Mouse (Mus musculus): ENCODE data around the gene 4930452B06Rik. TPM values are rescaled to one million over a fixed set of nuclear protein-coding genes. Genes with fewer than 3 reads are reported as not detected.

Gene 4930452B06Rik
- total and polyA plus RNA-seq, 2 experiments, result 0.77 to 1.8 TPM

GRCm38 (mm10) chr14:8449299-8449698 lies 216.7 kb downstream of the 4930452B06Rik start:
- Histone ChIP-seq H3K27me3 (ENCODE audit: control insufficient read depth, insufficient read depth, low read length) (no peaks in the 10 kb centered on the region), H3K4me1 (ENCODE audit: control insufficient read depth, insufficient read depth, low read length) (no peaks in the 10 kb centered on the region), H3K79me2 (ENCODE audit: control insufficient read depth, insufficient read depth, low read length) (no peaks in the 10 kb centered on the region), H3K4me3 (ENCODE audit: insufficient read depth, low read depth, low read length) (no peak overlapping the region), H3K27ac (replicated peaks; ENCODE audit: insufficient read depth, low read depth, low read length) (no peak overlapping the region), H3K9ac (ENCODE audit: low read depth, low read length) (no peak overlapping the region), H3K36me3 (ENCODE audit: control insufficient read depth, insufficient read depth, low read length) (no peaks in the 10 kb centered on the region)
- DNase-seq (ENCODE audit: extremely low read depth, low read depth, low spot score), result no peak
- TF ChIP-seq CTCF (IDR thresholded peaks at IDR 0.05; ENCODE audit: low read depth, low read length) (no peak), POLR2A (IDR thresholded peaks at IDR 0.05; ENCODE audit: extremely low read depth, insufficient read depth, low read length) (no peak)

GRCm38 (mm10) chr14:8447352-8447751 lies 218.7 kb downstream of the 4930452B06Rik start:
- no peak overlapping the region for H3K4me3 ChIP-seq (ENCODE audit: insufficient read depth, low read depth, low read length)
- H3K79me2 ChIP-seq (ENCODE audit: control insufficient read depth, insufficient read depth, low read length), result no peaks in the 10 kb centered on the region
- no peak for DNase-seq (ENCODE audit: extremely low read depth, low read depth, low spot score)
- WGBS, result 91% methylated on average over 1 of the region's 1 CpGs
- TF ChIP-seq CTCF (IDR thresholded peaks at IDR 0.05; ENCODE audit: low read depth, low read length) (no peak), POLR2A (IDR thresholded peaks at IDR 0.05; ENCODE audit: extremely low read depth, insufficient read depth, low read length) (no peak)
- H3K27me3 ChIP-seq (ENCODE audit: control insufficient read depth, insufficient read depth, low read length), result no peaks in the 10 kb centered on the region
- H3K9ac ChIP-seq (ENCODE audit: low read depth, low read length), result no peak overlapping the region
- H3K27ac ChIP-seq (replicated peaks; ENCODE audit: insufficient read depth, low read depth, low read length), result no peak overlapping the region
- H3K4me1 ChIP-seq (ENCODE audit: control insufficient read depth, insufficient read depth, low read length), result no peaks in the 10 kb centered on the region
- H3K36me3 ChIP-seq (ENCODE audit: control insufficient read depth, insufficient read depth, low read length), result no peaks in the 10 kb centered on the region

GRCm38 (mm10) chr14:8444363-8444762 lies 221.7 kb downstream of the 4930452B06Rik start:
- no peak for TF ChIP-seq CTCF (IDR thresholded peaks at IDR 0.05; ENCODE audit: low read depth, low read length)
- no peak for TF ChIP-seq POLR2A (IDR thresholded peaks at IDR 0.05; ENCODE audit: extremely low read depth, insufficient read depth, low read length)

GRCm38 (mm10) chr14:8442691-8443090 lies 223.3 kb downstream of the 4930452B06Rik start:
- TF ChIP-seq POLR2A (IDR thresholded peaks at IDR 0.05; ENCODE audit: extremely low read depth, insufficient read depth, low read length) (no peak), CTCF (IDR thresholded peaks at IDR 0.05; ENCODE audit: low read depth, low read length) (no peak)

More at GRCm38 (mm10) chr14:8444363-8444762, 221.7 kb downstream of the 4930452B06Rik start:
- H3K27ac ChIP-seq (replicated peaks; ENCODE audit: insufficient read depth, low read depth, low read length), result no peak overlapping the region
- no peak for DNase-seq (ENCODE audit: extremely low read depth, low read depth, low spot score)
- no peaks in the 10 kb centered on the region for H3K4me1 ChIP-seq (ENCODE audit: control insufficient read depth, insufficient read depth, low read length)
- H3K27me3 ChIP-seq (ENCODE audit: control insufficient read depth, insufficient read depth, low read length), result no peaks in the 10 kb centered on the region
- H3K36me3 ChIP-seq (ENCODE audit: control insufficient read depth, insufficient read depth, low read length), result no peaks in the 10 kb centered on the region
- no peak overlapping the region for H3K4me3 ChIP-seq (ENCODE audit: insufficient read depth, low read depth, low read length)
- H3K9ac ChIP-seq (ENCODE audit: low read depth, low read length), result no peak overlapping the region
- WGBS, result 94% methylated on average over 2 of the region's 2 CpGs
- no peaks in the 10 kb centered on the region for H3K79me2 ChIP-seq (ENCODE audit: control insufficient read depth, insufficient read depth, low read length)

GRCm38 (mm10) chr14:8441623-8442022 lies 224.4 kb downstream of the 4930452B06Rik start:
- Histone ChIP-seq H3K27me3 (ENCODE audit: control insufficient read depth, insufficient read depth, low read length) (no peaks in the 10 kb centered on the region), H3K36me3 (ENCODE audit: control insufficient read depth, insufficient read depth, low read length) (no peaks in the 10 kb centered on the region), H3K9ac (ENCODE audit: low read depth, low read length) (no peak overlapping the region), H3K27ac (replicated peaks; ENCODE audit: insufficient read depth, low read depth, low read length) (no peak overlapping the region), H3K4me1 (ENCODE audit: control insufficient read depth, insufficient read depth, low read length) (no peaks in the 10 kb centered on the region), H3K79me2 (ENCODE audit: control insufficient read depth, insufficient read depth, low read length) (no peaks in the 10 kb centered on the region), H3K4me3 (ENCODE audit: insufficient read depth, low read depth, low read length) (no peak overlapping the region)
- no peak for TF ChIP-seq POLR2A (IDR thresholded peaks at IDR 0.05; ENCODE audit: extremely low read depth, insufficient read depth, low read length)
- TF ChIP-seq CTCF (IDR thresholded peaks at IDR 0.05; ENCODE audit: low read depth, low read length), result no peak
- DNase-seq (ENCODE audit: extremely low read depth, low read depth, low spot score), result no peak
- 68% methylated on average over 3 of the region's 3 CpGs for WGBS

More at GRCm38 (mm10) chr14:8442691-8443090, 223.3 kb downstream of the 4930452B06Rik start:
- no peak overlapping the region for H3K4me3 ChIP-seq (ENCODE audit: insufficient read depth, low read depth, low read length)
- no peak overlapping the region for H3K9ac ChIP-seq (ENCODE audit: low read depth, low read length)
- H3K27me3 ChIP-seq (ENCODE audit: control insufficient read depth, insufficient read depth, low read length), result no peaks in the 10 kb centered on the region
- H3K79me2 ChIP-seq (ENCODE audit: control insufficient read depth, insufficient read depth, low read length), result no peaks in the 10 kb centered on the region
- 89% methylated on average over 3 of the region's 3 CpGs for WGBS
- no peak for DNase-seq (ENCODE audit: extremely low read depth, low read depth, low spot score)
- no peaks in the 10 kb centered on the region for H3K36me3 ChIP-seq (ENCODE audit: control insufficient read depth, insufficient read depth, low read length)
- no peak overlapping the region for H3K27ac ChIP-seq (replicated peaks; ENCODE audit: insufficient read depth, low read depth, low read length)
- no peaks in the 10 kb centered on the region for H3K4me1 ChIP-seq (ENCODE audit: control insufficient read depth, insufficient read depth, low read length)

- no peak for TF ChIP-seq CTCF (IDR thresholded peaks at IDR 0.05; ENCODE audit: low read depth, low read length)
- no peak for TF ChIP-seq POLR2A (IDR thresholded peaks at IDR 0.05; ENCODE audit: extremely low read depth, insufficient read depth, low read length)
- H3K4me1 ChIP-seq (ENCODE audit: control insufficient read depth, insufficient read depth, low read length), result peaks cover 15% of the 10 kb centered on the region; the same call in 1 of the 2 replicates
- H3K79me2 ChIP-seq (ENCODE audit: control insufficient read depth, insufficient read depth, low read length), result no peaks in the 10 kb centered on the region
- peak; percentile 85 for DNase-seq (ENCODE audit: extremely low read depth, low read depth, low spot score)
- no peaks in the 10 kb centered on the region for H3K27me3 ChIP-seq (ENCODE audit: control insufficient read depth, insufficient read depth, low read length)
- H3K27ac ChIP-seq (replicated peaks; ENCODE audit: insufficient read depth, low read depth, low read length), result no peak overlapping the region
- no peak overlapping the region for H3K9ac ChIP-seq (ENCODE audit: low read depth, low read length)
- H3K36me3 ChIP-seq (ENCODE audit: control insufficient read depth, insufficient read depth, low read length), result no peaks in the 10 kb centered on the region
- H3K4me3 ChIP-seq (ENCODE audit: insufficient read depth, low read depth, low read length), result no peak overlapping the region
- WGBS, result 26% methylated on average over 6 of the region's 6 CpGs
These were observed 235.3 kb downstream of the 4930452B06Rik start for GRCm38 (mm10) chr14:8430611-8431230.
